Mouse (Mus musculus) cortical plate, adult 2 months (tissue): ENCODE measurements around the gene Atg9b.

Source experiments
- CTCF ChIP-seq: fragments of 200-500 bp; IDR thresholded peaks from 2 replicates; pipeline ENCODE4 v1.5.1; 2011; ENCODE audit warnings: mild to moderate bottlenecking, control low read depth, low read length; ENCODE audit not compliant: insufficient read depth; ENCODE audit errors: extremely low read depth
- POLR2A ChIP-seq: fragments of 200-500 bp; IDR thresholded peaks from 2 replicates; pipeline ENCODE4 v1.6.1; 2011; ENCODE audit warnings: mild to moderate bottlenecking, low read length, control low read depth; ENCODE audit not compliant: insufficient read depth; ENCODE audit errors: extremely low read depth

- no peak for TF ChIP-seq CTCF
- no peak for TF ChIP-seq POLR2A
Observed at GRCm38 (mm10) chr5:24412063-24412462, 20.1 kb upstream of the Atg9b start.
